Mouse (Mus musculus) urinary bladder, postnatal 25 days (tissue): ENCODE data around the gene Tbx10.
"Not testable (repeated sequence)": the region's sequence is repeated elsewhere in the genome, so short reads cannot be mapped to it uniquely, and the experiment has no call there.

Experiments
- DNase-seq: peaks from one replicate; pipeline ENCODE4 v3.0.0; 2022; ENCODE audit warnings: low spot score

Gene Tbx10

DNA sequence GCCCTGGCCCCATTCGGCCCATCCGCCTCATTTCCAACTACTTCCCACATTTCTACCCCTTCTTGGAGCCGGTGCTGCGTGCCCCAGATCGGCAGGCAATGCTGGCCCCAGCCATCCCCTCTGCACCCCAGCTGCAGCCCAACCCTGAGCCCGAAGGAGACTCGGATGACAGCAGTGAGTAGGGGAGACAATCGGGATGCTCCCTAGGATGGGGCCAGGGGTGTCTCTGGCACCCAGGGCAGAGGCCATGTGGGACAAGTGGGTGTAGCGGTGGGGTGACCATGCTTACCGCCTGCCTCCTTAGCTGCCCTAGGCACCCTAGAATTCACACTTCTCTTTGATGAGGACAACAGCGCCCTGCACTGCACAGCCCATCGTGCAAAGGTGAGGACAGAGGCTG, 11.1 kb downstream of the Tbx10 start:
- no peak for DNase-seq

DNA sequence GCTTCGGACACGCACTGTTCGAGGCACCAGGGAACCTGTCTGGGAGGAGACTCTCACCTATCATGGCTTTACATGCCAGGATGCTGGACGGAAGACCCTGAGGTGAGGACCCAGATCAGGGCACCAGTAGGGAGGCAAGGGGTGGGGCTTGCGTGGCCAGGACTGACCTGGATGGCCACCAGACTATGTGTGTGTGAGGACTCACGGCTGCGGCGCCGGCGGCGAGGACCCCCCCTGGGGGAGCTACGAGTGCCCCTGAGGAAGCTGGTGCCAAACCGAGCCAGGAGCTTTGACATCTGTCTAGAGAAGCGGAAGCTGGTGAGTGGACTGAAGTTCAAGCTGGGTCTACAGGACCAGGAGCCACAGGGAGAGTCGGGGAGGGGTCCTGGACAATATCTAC, 11.8 kb downstream of the Tbx10 start:
- DNase-seq = no peak

- no peak for DNase-seq
Observed at GRCm38 (mm10) chr19:4005091-4005490, 12.5 kb downstream of the Tbx10 start.

- DNase-seq = no peak
Observed at GRCm38 (mm10) chr19:4005971-4006370, 13.4 kb downstream of the Tbx10 start.

DNA sequence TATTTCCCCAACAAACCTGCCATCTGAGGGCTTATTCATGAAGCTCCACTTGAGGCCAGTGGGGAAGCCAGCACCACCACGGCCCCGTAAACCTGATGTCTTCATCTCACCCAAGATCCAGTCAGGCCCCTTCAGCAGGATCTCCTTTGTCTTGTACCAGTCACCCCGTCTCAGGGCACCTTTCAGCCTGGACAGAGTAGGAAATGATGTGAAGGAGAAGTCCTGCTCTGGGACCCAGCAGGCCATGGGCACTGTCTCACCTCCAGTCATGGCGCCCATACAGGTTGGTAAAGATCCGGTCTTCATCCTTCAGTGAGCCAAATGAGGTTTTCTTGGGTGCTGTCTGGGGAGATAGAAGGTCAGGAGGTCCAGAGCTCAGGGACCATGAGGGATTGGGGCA, 18.5 kb downstream of the Tbx10 start:
- no peak for DNase-seq

- DNase-seq = peak; percentile 89
Observed at GRCm38 (mm10) chr19:4012432-4013022, 20.0 kb downstream of the Tbx10 start, which contains the start of gene Ndufv1. Gene Ndufv1 (minus strand): TSS chr19:4012806.

GRCm38 (mm10) chr19:4013066-4013465, 20.5 kb downstream of the Tbx10 start:
- DNase-seq = no peak

GRCm38 (mm10) chr19:4014802-4015201, 22.2 kb downstream of the Tbx10 start:
- DNase-seq = no peak

- no peak for DNase-seq
Observed at GRCm38 (mm10) chr19:4015635-4016034, 23.1 kb downstream of the Tbx10 start.

DNA sequence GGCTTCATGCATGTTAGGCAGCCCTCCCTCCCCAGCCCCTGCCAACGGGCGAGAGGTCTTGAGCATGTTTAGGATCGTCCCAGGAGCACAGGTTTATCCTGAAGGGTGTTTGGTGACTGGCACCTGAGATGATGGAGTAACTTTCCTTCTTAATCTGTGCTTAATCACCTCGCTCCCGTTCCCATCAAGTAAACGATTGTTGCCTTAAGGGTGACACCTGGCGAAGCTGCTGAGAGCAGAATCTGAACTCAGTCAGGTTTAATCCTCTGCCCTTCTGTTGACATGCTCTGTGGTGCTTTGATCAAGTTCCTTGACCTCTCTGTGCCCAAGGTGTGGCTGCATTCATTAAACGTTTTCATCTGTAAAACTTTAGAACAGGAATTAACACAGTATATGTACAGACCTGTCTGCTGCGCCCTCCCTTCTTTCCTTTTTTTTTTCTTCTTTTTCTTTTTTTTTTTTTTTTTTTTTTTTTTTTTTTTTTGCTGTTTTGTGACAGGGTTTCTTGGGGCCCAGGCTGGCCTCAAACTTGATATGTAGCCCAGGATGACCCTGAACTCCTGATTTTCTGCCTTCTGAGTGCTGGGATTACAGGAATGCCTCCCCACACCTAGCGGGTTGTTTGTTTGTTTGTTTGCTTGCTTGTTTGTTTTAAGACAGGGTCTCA, 25.5 kb downstream of the Tbx10 start:
- no peak for DNase-seq

- DNase-seq = peak; percentile 64
Observed at GRCm38 (mm10) chr19:4018743-4019583, 26.4 kb downstream of the Tbx10 start.

- DNase-seq = no peak
Observed at GRCm38 (mm10) chr19:4023185-4023584, 30.6 kb downstream of the Tbx10 start.

DNA sequence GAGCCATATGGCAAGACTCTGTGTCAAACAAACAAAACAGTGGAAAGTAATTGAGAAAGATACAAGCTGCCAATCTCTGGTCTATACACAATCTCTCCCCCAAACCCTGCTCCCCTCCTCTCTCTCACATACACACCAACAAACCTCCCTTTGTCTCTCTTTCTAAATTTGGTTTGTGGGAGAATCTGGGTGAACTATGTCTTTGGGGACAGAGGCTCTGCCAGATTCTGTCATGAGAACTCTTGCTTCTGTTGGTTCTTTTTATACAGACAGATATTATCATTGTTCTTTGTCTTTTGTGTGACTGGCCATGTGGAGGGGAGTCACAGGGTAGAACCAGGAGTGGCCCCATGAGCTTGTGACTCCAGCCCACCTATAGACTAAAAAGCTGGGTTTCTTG, 35.0 kb downstream of the Tbx10 start:
- no peak for DNase-seq

- DNase-seq = no peak
Observed at GRCm38 (mm10) chr19:4032668-4033067, 40.1 kb downstream of the Tbx10 start.

- DNase-seq = no peak
Observed at GRCm38 (mm10) chr19:4033298-4033697, 40.7 kb downstream of the Tbx10 start.

DNA sequence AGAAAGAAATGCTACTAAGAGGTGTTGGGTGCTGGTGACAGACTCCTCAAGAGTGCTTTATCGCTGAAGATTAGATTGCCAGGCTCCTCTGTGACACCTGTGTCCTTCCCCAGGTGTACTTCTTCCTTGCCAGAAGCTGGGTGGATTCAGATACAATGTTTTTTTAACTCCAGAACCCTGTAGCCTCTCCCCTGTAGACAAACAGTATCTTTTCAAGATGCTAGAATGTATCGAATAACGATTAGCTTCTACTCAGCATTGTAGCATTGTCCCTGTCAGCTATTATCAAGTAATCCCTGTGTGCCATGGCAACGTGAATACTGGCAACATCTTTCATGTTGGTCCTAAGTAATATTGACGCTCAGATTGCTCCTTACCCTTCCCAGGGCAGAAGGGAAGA, 41.2 kb downstream of the Tbx10 start:
- DNase-seq = no peak

DNA sequence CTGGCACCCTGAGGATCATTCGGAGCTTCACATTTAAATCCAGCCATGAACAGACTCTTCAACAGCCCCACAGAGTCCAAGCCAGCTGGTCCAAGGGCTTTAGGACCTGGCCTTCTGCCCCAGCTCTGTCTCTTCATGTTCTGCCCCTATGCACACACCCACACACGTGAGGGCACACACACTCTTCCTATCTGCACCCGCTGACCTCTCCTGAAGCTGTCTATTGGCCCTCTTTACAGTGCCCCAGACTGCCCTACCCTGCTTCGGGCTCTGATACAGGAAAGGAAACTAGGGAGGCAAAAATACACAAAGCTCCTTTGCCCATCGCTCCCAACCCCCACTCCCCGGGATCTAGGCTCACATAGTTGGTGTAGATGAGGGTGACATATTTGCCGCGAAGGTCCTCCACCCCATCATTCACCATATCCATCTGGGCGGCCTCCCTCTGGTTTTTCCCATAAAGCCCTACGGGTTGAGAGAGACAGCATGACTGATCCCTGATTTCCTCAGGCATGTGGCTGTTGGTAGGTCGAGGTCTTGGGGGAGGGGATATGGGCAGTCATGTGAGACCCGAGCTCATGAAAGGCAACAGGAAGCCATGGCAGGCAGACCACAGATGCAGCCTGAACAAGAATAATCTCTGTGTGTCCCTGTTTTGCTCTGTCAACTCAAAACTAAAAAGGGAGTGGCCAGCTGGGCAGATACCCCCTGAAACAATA, 43.9 kb downstream of the Tbx10 start:
- no peak for DNase-seq

GRCm38 (mm10) chr19:4037154-4037787, 44.7 kb downstream of the Tbx10 start:
- DNase-seq = not testable (repeated sequence)

GRCm38 (mm10) chr19:4037788-4038232, 45.3 kb downstream of the Tbx10 start, which contains the start of gene Gstp1:
Gene Gstp1 (minus strand): TSS chr19:4037985.
- peak; percentile 89 for DNase-seq

- not testable (repeated sequence) for DNase-seq
Observed at GRCm38 (mm10) chr19:4040941-4041340, 48.4 kb downstream of the Tbx10 start.

DNA sequence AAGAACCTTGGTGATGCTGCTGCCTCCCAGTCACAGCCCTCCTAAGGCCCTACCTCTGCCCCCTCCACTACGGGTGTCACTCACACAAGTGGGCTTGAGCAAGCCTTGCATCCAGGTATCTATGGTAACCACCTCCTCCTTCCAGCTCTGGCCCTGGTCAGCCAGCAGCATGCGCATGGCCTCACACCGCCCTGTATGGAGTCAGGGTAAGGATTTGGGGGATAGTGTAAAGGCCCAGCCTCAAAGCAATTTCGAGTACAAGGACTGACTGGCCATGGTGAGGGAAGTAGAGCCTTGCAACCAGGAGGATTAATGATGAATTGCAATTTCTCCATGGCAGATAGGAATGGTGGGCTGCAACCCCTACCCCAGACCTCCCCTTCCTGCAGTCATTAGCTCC, 48.9 kb downstream of the Tbx10 start:
- DNase-seq = not testable (repeated sequence)

GRCm38 (mm10) chr19:4042124-4042523, 49.6 kb downstream of the Tbx10 start:
- no peak for DNase-seq
